Mouse (Mus musculus): ENCODE data around the gene Gng8. TPM values are rescaled to one million over a fixed set of nuclear protein-coding genes. Genes with fewer than 3 reads are reported as not detected.

Gng8 gene
- total and polyA plus RNA-seq, 3 experiments = 0.39 to 2.2 TPM; not detected in 1

GRCm38 (mm10) chr7:16944808-16945315, 53.3 kb downstream of the Gng8 start:
- no peaks in the 10 kb centered on the region for H3K36me3 ChIP-seq (ENCODE audit: control insufficient read depth in 1 of 2, insufficient read depth in 2 of 2, low read length in 2 of 2)
- TF ChIP-seq GABPA (IDR thresholded peaks at IDR 0.05; ENCODE audit: low read depth, low read length) = no peak
- TF ChIP-seq ELF1 (IDR thresholded peaks at IDR 0.05; ENCODE audit: low read depth, low read length) = no peak
- TF ChIP-seq TCF12 (IDR thresholded peaks at IDR 0.05; ENCODE audit: low read depth, low read length) = no peak
- TF ChIP-seq POLR2AphosphoS2 (IDR thresholded peaks at IDR 0.05; ENCODE audit: low read length) = no peak
- TF ChIP-seq MYC (IDR thresholded peaks at IDR 0.05; ENCODE audit: low read depth, low read length) = no peak
- TF ChIP-seq ETS1 (IDR thresholded peaks at IDR 0.05; ENCODE audit: low read depth, low read length) = no peak
- no peak for TF ChIP-seq NRF1 (IDR thresholded peaks at IDR 0.05; ENCODE audit: insufficient read depth, low read depth, low read length, poor library complexity, severe bottlenecking)
- TF ChIP-seq MAFK (IDR thresholded peaks at IDR 0.05; ENCODE audit: borderline replicate concordance, low read depth, low read length) = no peak
- H3K27me3 ChIP-seq (ENCODE audit: control insufficient read depth in 1 of 2, insufficient read depth in 2 of 2, low read length in 2 of 2) = no peaks in the 10 kb centered on the region
- no peak overlapping the region for H3K27ac ChIP-seq (ENCODE audit: control insufficient read depth, low read depth, low read length)
- no peaks in the 10 kb centered on the region for H3K79me2 ChIP-seq (ENCODE audit: control insufficient read depth, insufficient read depth, low read length, poor library complexity)
- no peak for DNase-seq (ENCODE audit: low read depth, low spot score)
- peaks cover 0 to 5% of the 10 kb centered on the region in 2 experiments; a peak in 1 of 4 replicates for H3K4me1 ChIP-seq (ENCODE audit: control insufficient read depth in 1 of 2, insufficient read depth in 2 of 2, low read length in 2 of 2)
- H3K9ac ChIP-seq (ENCODE audit: control insufficient read depth, low read depth, low read length, poor library complexity, severe bottlenecking) = no peak overlapping the region
- H3K4me3 ChIP-seq (ENCODE audit: control insufficient read depth in 1 of 2, insufficient read depth in 1 of 2, low read depth in 2 of 2, low read length in 2 of 2) = no peak overlapping the region
- H3K9me3 ChIP-seq (replicated peaks; ENCODE audit: insufficient read depth, low read length) = no peaks in the 10 kb centered on the region

Other genes starting within 250 kb of the Gng8 start
- not detected in 2 replicates for gene Ceacam15, start 216.1 kb upstream of the Gng8 start, total RNA-seq (2012; rRNA removed)
- not detected for gene Ceacam15, start 216.1 kb upstream of the Gng8 start, polyA plus RNA-seq (2012; ENCODE audit: insufficient read depth in 1 of 2, insufficient read length in 2 of 2, low read depth in 1 of 2, low replicate concordance in 2 of 2, missing spikeins in 1 of 2)
- gene Ceacam9, start 169.9 kb upstream of the Gng8 start, total RNA-seq (2012; rRNA removed) = not detected in 2 replicates
- gene Ceacam9, start 169.9 kb upstream of the Gng8 start, polyA plus RNA-seq (2012; ENCODE audit: insufficient read depth in 1 of 2, insufficient read length in 2 of 2, low read depth in 1 of 2, low replicate concordance in 2 of 2, missing spikeins in 1 of 2) = not detected
- gene Ap2s1, start 153.4 kb upstream of the Gng8 start, total RNA-seq (2012; rRNA removed) = 279 and 288 TPM in 2 replicates
- 100 to 1,000 TPM in 1 of 2 experiments, not detected in 1; 297 TPM for gene Ap2s1, start 153.4 kb upstream of the Gng8 start, polyA plus RNA-seq (2012; ENCODE audit: insufficient read depth in 1 of 2, insufficient read length in 2 of 2, low read depth in 1 of 2, low replicate concordance in 2 of 2, missing spikeins in 1 of 2)
- gene Slc1a5, start 110.4 kb upstream of the Gng8 start, total RNA-seq (2012; rRNA removed) = 72.0 and 88.6 TPM in 2 replicates
- gene Slc1a5, start 110.4 kb upstream of the Gng8 start, polyA plus RNA-seq (2012; ENCODE audit: insufficient read depth in 1 of 2, insufficient read length in 2 of 2, low read depth in 1 of 2, low replicate concordance in 2 of 2, missing spikeins in 1 of 2) = 100 to 1,000 TPM in 1 of 2 experiments, not detected in 1; 180 TPM
- gene Strn4, start 75.9 kb upstream of the Gng8 start, total RNA-seq (2012; rRNA removed) = 54.7 and 55.8 TPM in 2 replicates
- 10 to 100 TPM in 1 of 2 experiments, not detected in 1; 93.5 TPM for gene Strn4, start 75.9 kb upstream of the Gng8 start, polyA plus RNA-seq (2012; ENCODE audit: insufficient read depth in 1 of 2, insufficient read length in 2 of 2, low read depth in 1 of 2, low replicate concordance in 2 of 2, missing spikeins in 1 of 2)
- 12.6 and 15.9 TPM in 2 replicates for gene Fkrp, start 75.1 kb upstream of the Gng8 start, total RNA-seq (2012; rRNA removed)
- 10 to 100 TPM in 1 of 2 experiments, not detected in 1; 19.2 TPM for gene Fkrp, start 75.1 kb upstream of the Gng8 start, polyA plus RNA-seq (2012; ENCODE audit: insufficient read depth in 1 of 2, insufficient read length in 2 of 2, low read depth in 1 of 2, low replicate concordance in 2 of 2, missing spikeins in 1 of 2)
- 2.1 and 2.9 TPM in 2 replicates for gene Prkd2, start 48.9 kb upstream of the Gng8 start, total RNA-seq (2012; rRNA removed)
- gene Prkd2, start 48.9 kb upstream of the Gng8 start, polyA plus RNA-seq (2012; ENCODE audit: insufficient read depth in 1 of 2, insufficient read length in 2 of 2, low read depth in 1 of 2, low replicate concordance in 2 of 2, missing spikeins in 1 of 2) = 1 to 10 TPM in 1 of 2 experiments, not detected in 1; 8.7 TPM
- gene Dact3, start 16.5 kb upstream of the Gng8 start, total RNA-seq (2012; rRNA removed) = 0.31 and 0.49 TPM in 2 replicates
- 1 to 10 TPM in 1 of 2 experiments, not detected in 1; 2.1 TPM for gene Dact3, start 16.5 kb upstream of the Gng8 start, polyA plus RNA-seq (2012; ENCODE audit: insufficient read depth in 1 of 2, insufficient read length in 2 of 2, low read depth in 1 of 2, low replicate concordance in 2 of 2, missing spikeins in 1 of 2)
- gene Ptgir, start 14.7 kb downstream of the Gng8 start, total RNA-seq (2012; rRNA removed) = 19.6 and 22.8 TPM in 2 replicates
- 10 to 100 TPM in 1 of 2 experiments, not detected in 1; 23.7 TPM for gene Ptgir, start 14.7 kb downstream of the Gng8 start, polyA plus RNA-seq (2012; ENCODE audit: insufficient read depth in 1 of 2, insufficient read length in 2 of 2, low read depth in 1 of 2, low replicate concordance in 2 of 2, missing spikeins in 1 of 2)
- gene Calm3, start 32.3 kb downstream of the Gng8 start, total RNA-seq (2012; rRNA removed) = 450 and 482 TPM in 2 replicates
- gene Calm3, start 32.3 kb downstream of the Gng8 start, polyA plus RNA-seq (2012; ENCODE audit: insufficient read depth in 1 of 2, insufficient read length in 2 of 2, low read depth in 1 of 2, low replicate concordance in 2 of 2, missing spikeins in 1 of 2) = 1,000 to 10,000 TPM in 1 of 2 experiments, 100 to 1,000 TPM in 1; 515 to 1,030 TPM
- not detected in 2 replicates for gene Pnmal2, start 52.9 kb downstream of the Gng8 start, total RNA-seq (2012; rRNA removed)
- gene Pnmal2, start 52.9 kb downstream of the Gng8 start, polyA plus RNA-seq (2012; ENCODE audit: insufficient read depth in 1 of 2, insufficient read length in 2 of 2, low read depth in 1 of 2, low replicate concordance in 2 of 2, missing spikeins in 1 of 2) = under 1 TPM in 1 of 2 experiments, not detected in 1; 0.07 TPM
- 0.19 and 0.23 TPM in 2 replicates for gene Pnmal1, start 67.9 kb downstream of the Gng8 start, total RNA-seq (2012; rRNA removed)
- under 1 TPM in 1 of 2 experiments, not detected in 1; 0.53 TPM for gene Pnmal1, start 67.9 kb downstream of the Gng8 start, polyA plus RNA-seq (2012; ENCODE audit: insufficient read depth in 1 of 2, insufficient read length in 2 of 2, low read depth in 1 of 2, low replicate concordance in 2 of 2, missing spikeins in 1 of 2)
- not detected in 2 replicates for gene Gm42372, start 91.3 kb downstream of the Gng8 start, total RNA-seq (2012; rRNA removed)
- gene Gm42372, start 91.3 kb downstream of the Gng8 start, polyA plus RNA-seq (2012; ENCODE audit: insufficient read depth in 1 of 2, insufficient read length in 2 of 2, low read depth in 1 of 2, low replicate concordance in 2 of 2, missing spikeins in 1 of 2) = under 1 TPM in 1 of 2 experiments, not detected in 1; 0.42 TPM
- gene Ccdc8, start 100.9 kb downstream of the Gng8 start, total RNA-seq (2012; rRNA removed) = not detected in 2 replicates
- under 1 TPM in 1 of 2 experiments, not detected in 1; 0.11 TPM for gene Ccdc8, start 100.9 kb downstream of the Gng8 start, polyA plus RNA-seq (2012; ENCODE audit: insufficient read depth in 1 of 2, insufficient read length in 2 of 2, low read depth in 1 of 2, low replicate concordance in 2 of 2, missing spikeins in 1 of 2)
- gene Ppp5c, start 136.1 kb downstream of the Gng8 start, total RNA-seq (2012; rRNA removed) = 94.2 and 101 TPM in 2 replicates
- gene Ppp5c, start 136.1 kb downstream of the Gng8 start, polyA plus RNA-seq (2012; ENCODE audit: insufficient read depth in 1 of 2, insufficient read length in 2 of 2, low read depth in 1 of 2, low replicate concordance in 2 of 2, missing spikeins in 1 of 2) = 100 to 1,000 TPM; 178 to 249 TPM
- gene Hif3a, start 170.6 kb downstream of the Gng8 start, total RNA-seq (2012; rRNA removed) = 8.0 and 9.6 TPM in 2 replicates
- 10 to 100 TPM in 1 of 2 experiments, not detected in 1; 37.9 TPM for gene Hif3a, start 170.6 kb downstream of the Gng8 start, polyA plus RNA-seq (2012; ENCODE audit: insufficient read depth in 1 of 2, insufficient read length in 2 of 2, low read depth in 1 of 2, low replicate concordance in 2 of 2, missing spikeins in 1 of 2)
- gene Psg16, start 182.3 kb downstream of the Gng8 start, total RNA-seq (2012; rRNA removed) = 0.23 and 0.36 TPM in 2 replicates
- under 1 TPM in 1 of 2 experiments, not detected in 1; 0.67 TPM for gene Psg16, start 182.3 kb downstream of the Gng8 start, polyA plus RNA-seq (2012; ENCODE audit: insufficient read depth in 1 of 2, insufficient read length in 2 of 2, low read depth in 1 of 2, low replicate concordance in 2 of 2, missing spikeins in 1 of 2)

All from MEL (cell line).